Mouse (Mus musculus): ENCODE results near the gene Mael.

GRCm38 (mm10) chr1:166280566-166280965 lies 42.0 kb upstream of the Mael start:
- TF ChIP-seq CTCF (IDR thresholded peaks at IDR 0.05; ENCODE audit: low read depth) (no peak), EP300 (IDR thresholded peaks at IDR 0.05; ENCODE audit: low read depth) (no peak)

Data from liver, postnatal 0 days (tissue).